Mouse (Mus musculus): Measurements from ENCODE around the gene Serpina11. TPM values are rescaled to one million over a fixed set of nuclear protein-coding genes. Genes with fewer than 3 reads are reported as not detected.

Serpina11 gene
- not detected in 2 replicates for polyA plus RNA-seq (2016; fragmentation: Nextera tagmentation; extraction: Ambion mirVana)

- Histone ChIP-seq H3K36me3 (no peaks in the 10 kb centered on the region), H3K9me3 (no peaks in the 10 kb centered on the region), H3K4me3 (no peak within 1 kb of the TSS), H3K4me1 (replicated peaks) (no peaks in the 10 kb centered on the region), H3K27me3 (ENCODE audit: insufficient read depth, poor library complexity, severe bottlenecking) (no peaks in the 10 kb centered on the region), H3K27ac (no peak within 1 kb of the TSS)
- WGBS, result 86% methylated on average over 6 of the region's 6 CpGs
- no peak for DNase-seq (ENCODE audit: low spot score)
Measured at GRCm38 (mm10) chr12:103989857-103990256, at the start of gene Serpina11. Serpina11 (minus strand) TSS chr12:103989957.

DNA sequence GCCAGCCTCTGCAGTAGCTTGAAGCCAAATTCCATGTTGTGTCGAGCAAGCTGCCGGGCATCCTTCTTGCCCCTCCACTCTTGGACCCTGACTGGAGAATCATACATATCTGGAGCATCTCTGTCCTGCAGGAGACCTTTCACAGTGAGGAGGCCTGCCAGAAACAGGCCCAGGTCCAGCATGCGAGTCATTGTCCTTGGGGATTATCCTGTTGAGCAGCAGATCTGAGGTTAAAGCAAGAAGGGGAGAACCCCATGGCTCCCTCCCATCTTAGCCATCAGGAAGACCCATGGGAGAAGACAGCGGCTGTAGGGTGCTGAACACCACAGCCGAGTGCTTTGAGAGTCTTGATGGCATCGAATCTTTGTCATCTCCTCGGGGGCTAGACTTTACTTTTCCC lies 48.4 kb upstream of the Serpina11 start:
- Histone ChIP-seq H3K36me3 (no peaks in the 10 kb centered on the region), H3K4me3 (no peak overlapping the region), H3K27me3 (ENCODE audit: insufficient read depth, poor library complexity, severe bottlenecking) (no peaks in the 10 kb centered on the region), H3K27ac (no peak overlapping the region), H3K4me1 (replicated peaks) (no peaks in the 10 kb centered on the region), H3K9me3 (no peaks in the 10 kb centered on the region)
- WGBS, result 94% methylated on average over 7 of the region's 7 CpGs
- no peak for DNase-seq (ENCODE audit: low spot score)

DNA sequence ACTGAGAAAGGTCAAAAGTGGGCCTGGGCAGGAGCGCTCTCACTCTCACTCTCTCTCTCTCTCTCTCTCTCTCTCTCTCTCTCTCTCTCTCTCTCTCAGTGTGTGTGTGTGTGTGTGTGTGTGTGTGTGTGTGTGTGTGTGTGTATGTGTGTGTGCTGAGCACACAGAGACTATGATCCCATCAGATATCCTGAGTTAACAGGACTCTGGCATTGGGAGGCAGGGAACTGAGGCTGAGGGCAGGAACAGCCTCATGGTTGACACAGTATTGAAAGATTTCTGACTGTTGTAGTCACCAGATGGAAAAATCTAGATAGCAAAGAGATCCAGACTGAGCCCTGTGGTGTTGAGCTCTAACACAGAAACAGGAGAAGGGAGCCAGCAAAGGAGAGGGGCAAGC lies 44.0 kb upstream of the Serpina11 start:
- Histone ChIP-seq H3K9me3 (no peaks in the 10 kb centered on the region), H3K27me3 (ENCODE audit: insufficient read depth, poor library complexity, severe bottlenecking) (no peaks in the 10 kb centered on the region), H3K4me3 (no peak overlapping the region), H3K4me1 (replicated peaks) (peaks cover 7% of the 10 kb centered on the region; the same call in 1 of the 2 replicates), H3K36me3 (no peaks in the 10 kb centered on the region), H3K27ac (no peak overlapping the region)
- 100% methylated on average over 1 of the region's 1 CpGs for WGBS
- DNase-seq (ENCODE audit: low spot score), result no peak

DNA sequence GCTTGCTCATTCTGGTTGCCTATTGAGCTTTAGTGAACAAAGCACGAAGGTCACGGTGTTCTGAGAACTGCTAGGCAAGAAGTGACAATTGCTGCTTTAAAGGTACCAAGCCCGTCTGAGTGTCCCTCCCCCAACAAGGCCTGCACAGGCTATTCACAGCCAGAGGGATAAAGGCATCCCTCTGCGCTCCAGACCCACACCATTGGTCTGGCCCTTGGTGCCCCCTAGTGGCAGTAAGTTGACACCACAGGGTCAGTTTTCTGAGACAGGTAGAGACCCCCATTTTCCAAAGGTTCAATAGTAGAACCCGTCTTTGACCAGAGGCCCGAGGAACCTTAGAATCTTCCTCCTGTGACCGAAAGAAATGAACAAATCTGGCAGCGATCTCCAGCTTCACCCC lies 40.2 kb upstream of the Serpina11 start:
- Histone ChIP-seq H3K4me1 (replicated peaks) (peaks cover 7% of the 10 kb centered on the region; the same call in 1 of the 2 replicates), H3K9me3 (no peaks in the 10 kb centered on the region), H3K36me3 (no peaks in the 10 kb centered on the region), H3K27ac (no peak overlapping the region), H3K4me3 (no peak overlapping the region), H3K27me3 (ENCODE audit: insufficient read depth, poor library complexity, severe bottlenecking) (no peaks in the 10 kb centered on the region)
- peak; percentile 28 for DNase-seq (ENCODE audit: low spot score)
- 45% methylated on average over 8 of the region's 8 CpGs for WGBS

- WGBS, result 87% methylated on average over 3 of the region's 3 CpGs
- Histone ChIP-seq H3K4me3 (no peak overlapping the region), H3K36me3 (no peaks in the 10 kb centered on the region), H3K27me3 (ENCODE audit: insufficient read depth, poor library complexity, severe bottlenecking) (no peaks in the 10 kb centered on the region), H3K9me3 (0 out of 2 replicates have a peak, but pooled peaks cover 4% of the 10 kb centered on the region), H3K4me1 (replicated peaks) (no peaks in the 10 kb centered on the region), H3K27ac (no peak overlapping the region)
- no peak for DNase-seq (ENCODE audit: low spot score)
Measured at GRCm38 (mm10) chr12:104015280-104015679, 25.5 kb upstream of the Serpina11 start.

- no peak for DNase-seq (ENCODE audit: low spot score)
- no peaks in the 10 kb centered on the region for H3K36me3 ChIP-seq
- H3K4me3 ChIP-seq, result no peak within 1 kb of the TSS
- WGBS, result 83% methylated on average over 6 of the region's 6 CpGs
- H3K4me1 ChIP-seq (replicated peaks), result no peaks in the 10 kb centered on the region
- H3K27ac ChIP-seq, result no peak within 1 kb of the TSS
- H3K27me3 ChIP-seq (ENCODE audit: insufficient read depth, poor library complexity, severe bottlenecking), result no peaks in the 10 kb centered on the region
- H3K9me3 ChIP-seq, result 0 out of 2 replicates have a peak, but pooled peaks cover 4% of the 10 kb centered on the region
Measured at GRCm38 (mm10) chr12:104013620-104014019, 23.9 kb upstream of the Serpina11 start, which contains the start of gene Serpina9. Serpina9 (minus strand) TSS chr12:104013755.

- 84% methylated on average over 5 of the region's 5 CpGs for WGBS
- H3K4me3 ChIP-seq, result no peak overlapping the region
- H3K27me3 ChIP-seq (ENCODE audit: insufficient read depth, poor library complexity, severe bottlenecking), result no peaks in the 10 kb centered on the region
- H3K27ac ChIP-seq, result no peak overlapping the region
- H3K4me1 ChIP-seq (replicated peaks), result no peaks in the 10 kb centered on the region
- no peaks in the 10 kb centered on the region for H3K36me3 ChIP-seq
- peaks cover 5% of the 10 kb centered on the region; the same call in 1 of the 2 replicates for H3K9me3 ChIP-seq
- no peak for DNase-seq (ENCODE audit: low spot score)
Measured at GRCm38 (mm10) chr12:104004689-104005088, 14.9 kb upstream of the Serpina11 start.

DNA sequence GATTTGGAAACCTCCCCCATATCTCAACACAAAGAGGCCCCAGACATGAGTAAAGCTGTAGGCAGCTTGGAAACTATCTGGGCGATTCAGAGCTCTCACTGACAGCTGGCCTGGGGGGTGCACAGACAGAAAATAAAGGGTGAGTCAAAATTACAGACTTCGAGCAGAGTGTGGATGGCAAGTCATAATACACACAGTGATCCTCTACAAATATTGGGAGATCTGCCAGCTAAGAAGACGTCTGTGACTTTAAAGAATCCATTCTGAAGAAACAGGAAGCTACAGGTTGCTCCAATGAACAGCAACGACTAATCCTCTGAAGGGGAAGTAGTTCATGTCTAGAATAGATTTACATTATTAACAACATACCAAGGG lies 13.5 kb upstream of the Serpina11 start:
- Histone ChIP-seq H3K27ac (no peak overlapping the region), H3K4me3 (no peak overlapping the region), H3K27me3 (ENCODE audit: insufficient read depth, poor library complexity, severe bottlenecking) (no peaks in the 10 kb centered on the region), H3K4me1 (replicated peaks) (no peaks in the 10 kb centered on the region), H3K36me3 (no peaks in the 10 kb centered on the region), H3K9me3 (peaks cover 5% of the 10 kb centered on the region; the same call in 1 of the 2 replicates)
- WGBS, result 85% methylated on average over 4 of the region's 4 CpGs
- no peak for DNase-seq (ENCODE audit: low spot score)

DNA sequence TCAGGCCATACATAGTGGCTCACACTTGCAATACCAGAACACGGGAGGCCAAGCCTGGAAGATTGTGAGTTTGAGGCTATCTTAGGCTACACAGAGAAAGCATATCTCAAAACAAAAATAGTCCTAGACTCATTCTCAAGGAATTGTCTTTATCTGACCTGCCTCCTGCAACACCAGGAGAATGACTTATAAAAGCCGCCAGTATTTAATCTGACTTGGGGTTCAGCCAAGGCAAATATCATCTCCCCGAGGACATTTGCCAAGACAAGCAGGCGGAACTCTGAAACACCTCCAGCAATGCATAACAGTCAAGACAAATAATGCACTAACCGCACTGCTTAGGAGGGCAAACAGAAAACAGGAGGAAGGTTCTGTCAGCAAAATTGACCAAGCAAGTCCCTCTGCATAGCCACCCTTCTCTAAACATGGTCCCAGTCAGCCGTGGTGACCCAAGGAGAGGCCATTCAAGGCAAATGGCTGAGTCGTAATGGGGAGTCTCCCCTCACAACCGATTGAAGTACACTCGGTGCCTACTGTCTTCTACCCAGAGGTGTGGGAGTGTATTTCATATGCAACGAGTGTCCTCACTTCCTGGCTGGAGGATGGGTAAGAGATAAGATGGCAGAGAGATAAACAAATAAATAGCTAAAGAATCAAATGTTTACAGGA lies 12.9 kb upstream of the Serpina11 start:
- H3K4me1 ChIP-seq (replicated peaks), result no peaks in the 10 kb centered on the region
- WGBS, result 86% methylated on average over 10 of the region's 10 CpGs
- no peak overlapping the region for H3K27ac ChIP-seq
- H3K36me3 ChIP-seq, result no peaks in the 10 kb centered on the region
- DNase-seq (ENCODE audit: low spot score), result no peak
- H3K27me3 ChIP-seq (ENCODE audit: insufficient read depth, poor library complexity, severe bottlenecking), result no peaks in the 10 kb centered on the region
- H3K9me3 ChIP-seq, result peaks cover 5% of the 10 kb centered on the region; the same call in 1 of the 2 replicates
- no peak overlapping the region for H3K4me3 ChIP-seq

DNA sequence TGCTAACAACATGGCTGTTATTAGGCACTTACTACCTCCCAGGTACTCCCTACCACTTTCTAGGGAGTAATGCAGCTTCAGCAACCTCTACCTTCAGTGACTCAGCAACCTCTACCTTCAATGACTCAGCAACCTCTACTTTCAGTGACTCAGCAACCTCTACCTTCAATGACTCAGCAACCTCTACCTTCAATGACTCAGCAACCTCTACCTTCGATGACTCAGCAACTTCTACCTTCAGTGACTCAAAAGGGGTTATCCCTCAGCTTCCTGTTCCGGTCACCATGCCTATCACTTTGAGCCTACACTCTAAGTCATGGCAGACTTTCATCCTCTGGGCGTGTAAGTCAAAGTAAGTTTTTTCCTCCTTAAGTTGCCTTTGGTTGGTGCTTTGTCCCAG lies 10.8 kb upstream of the Serpina11 start:
- Histone ChIP-seq H3K4me1 (replicated peaks) (no peaks in the 10 kb centered on the region), H3K4me3 (no peak overlapping the region), H3K27ac (no peak overlapping the region), H3K27me3 (ENCODE audit: insufficient read depth, poor library complexity, severe bottlenecking) (no peaks in the 10 kb centered on the region), H3K36me3 (no peaks in the 10 kb centered on the region), H3K9me3 (peaks cover 5% of the 10 kb centered on the region; the same call in 1 of the 2 replicates)
- WGBS, result 93% methylated on average over 3 of the region's 3 CpGs
- no peak for DNase-seq (ENCODE audit: low spot score)

GRCm38 (mm10) chr12:103999611-104000010 lies 9.9 kb upstream of the Serpina11 start:
- Histone ChIP-seq H3K27ac (no peak overlapping the region), H3K4me3 (no peak overlapping the region), H3K4me1 (replicated peaks) (no peaks in the 10 kb centered on the region), H3K36me3 (no peaks in the 10 kb centered on the region), H3K9me3 (peaks cover 4% of the 10 kb centered on the region; the same call in 1 of the 2 replicates), H3K27me3 (ENCODE audit: insufficient read depth, poor library complexity, severe bottlenecking) (no peaks in the 10 kb centered on the region)
- 83% methylated on average over 8 of the region's 8 CpGs for WGBS
- no peak for DNase-seq (ENCODE audit: low spot score)

- Histone ChIP-seq H3K27me3 (ENCODE audit: insufficient read depth, poor library complexity, severe bottlenecking) (no peaks in the 10 kb centered on the region), H3K4me3 (no peak overlapping the region), H3K36me3 (no peaks in the 10 kb centered on the region), H3K27ac (no peak overlapping the region), H3K4me1 (replicated peaks) (no peaks in the 10 kb centered on the region), H3K9me3 (no peaks in the 10 kb centered on the region)
- DNase-seq (ENCODE audit: low spot score), result no peak
- 72% methylated on average over 2 of the region's 2 CpGs for WGBS
Measured at GRCm38 (mm10) chr12:103996513-103996912, 6.8 kb upstream of the Serpina11 start.

GRCm38 (mm10) chr12:103995292-103996072 lies 5.7 kb upstream of the Serpina11 start:
- Histone ChIP-seq H3K4me3 (no peak overlapping the region), H3K4me1 (replicated peaks) (no peaks in the 10 kb centered on the region), H3K27me3 (ENCODE audit: insufficient read depth, poor library complexity, severe bottlenecking) (no peaks in the 10 kb centered on the region), H3K36me3 (no peaks in the 10 kb centered on the region), H3K27ac (no peak overlapping the region), H3K9me3 (no peaks in the 10 kb centered on the region)
- DNase-seq (ENCODE audit: low spot score), result peak; percentile 63
- 40% methylated on average over 5 of the region's 5 CpGs for WGBS

All from hindbrain, embryonic 10.5 days (tissue).